Mouse (Mus musculus) heart, embryonic 10.5 days (tissue): ENCODE results near the gene Hipk3. TPM values are rescaled to one million over a fixed set of nuclear protein-coding genes. Genes with fewer than 3 reads are reported as not detected.

Source experiments
- DNase-seq: peaks from one replicate; pipeline ENCODE4 v3.0.0-alpha.2; 2017; ENCODE audit warnings: low spot score
- H3K27ac ChIP-seq: fragments of 300-500 bp; sonication (generic); 2 replicates; pipeline ENCODE4 v1.5.1; 2016; ENCODE audit warnings: mild to moderate bottlenecking
- H3K27me3 ChIP-seq: fragments of 300-500 bp; sonication (generic); 2 replicates; pipeline ENCODE4 v1.6.1; 2016; ENCODE audit warnings: mild to moderate bottlenecking; ENCODE audit not compliant: poor library complexity, insufficient read depth, severe bottlenecking
- H3K36me3 ChIP-seq: fragments of 300-500 bp; sonication (generic); 2 replicates; pipeline ENCODE4 v1.6.1; 2016; ENCODE audit warnings: mild to moderate bottlenecking, moderate library complexity
- H3K4me1 ChIP-seq: fragments of 300-500 bp; sonication (generic); 2 replicates; pipeline ENCODE4 v1.6.1; 2016; ENCODE audit warnings: mild to moderate bottlenecking
- H3K4me3 ChIP-seq: fragments of 300-500 bp; sonication (generic); 2 replicates; pipeline ENCODE4 v1.5.1; 2016; ENCODE audit warnings: mild to moderate bottlenecking, moderate library complexity
- H3K9me3 ChIP-seq: fragments of 300-500 bp; sonication (generic); 2 replicates; pipeline ENCODE4 v1.6.1; 2016; ENCODE audit warnings: mild to moderate bottlenecking, moderate library complexity
- WGBS: fragments of 180-500 bp; shearing (Covaris S2); methylation state at CpG from one replicate; pipeline ENCODE4 v1.1.7; 2016; 5-methylcytosine and 5-hydroxymethylcytosine counted together
- polyA plus RNA-seq: library from polyadenylated mRNA; unstranded; fragments of >200 nt; fragmentation: Nextera tagmentation; extraction: Ambion mirVana; gene quantifications from 2 replicates; pipeline ENCODE4 v1.2.1, GENCODE M21; 2016

Hipk3 gene
- polyA plus RNA-seq, 1 experiment from 2014 or later = 34.2 TPM

DNA sequence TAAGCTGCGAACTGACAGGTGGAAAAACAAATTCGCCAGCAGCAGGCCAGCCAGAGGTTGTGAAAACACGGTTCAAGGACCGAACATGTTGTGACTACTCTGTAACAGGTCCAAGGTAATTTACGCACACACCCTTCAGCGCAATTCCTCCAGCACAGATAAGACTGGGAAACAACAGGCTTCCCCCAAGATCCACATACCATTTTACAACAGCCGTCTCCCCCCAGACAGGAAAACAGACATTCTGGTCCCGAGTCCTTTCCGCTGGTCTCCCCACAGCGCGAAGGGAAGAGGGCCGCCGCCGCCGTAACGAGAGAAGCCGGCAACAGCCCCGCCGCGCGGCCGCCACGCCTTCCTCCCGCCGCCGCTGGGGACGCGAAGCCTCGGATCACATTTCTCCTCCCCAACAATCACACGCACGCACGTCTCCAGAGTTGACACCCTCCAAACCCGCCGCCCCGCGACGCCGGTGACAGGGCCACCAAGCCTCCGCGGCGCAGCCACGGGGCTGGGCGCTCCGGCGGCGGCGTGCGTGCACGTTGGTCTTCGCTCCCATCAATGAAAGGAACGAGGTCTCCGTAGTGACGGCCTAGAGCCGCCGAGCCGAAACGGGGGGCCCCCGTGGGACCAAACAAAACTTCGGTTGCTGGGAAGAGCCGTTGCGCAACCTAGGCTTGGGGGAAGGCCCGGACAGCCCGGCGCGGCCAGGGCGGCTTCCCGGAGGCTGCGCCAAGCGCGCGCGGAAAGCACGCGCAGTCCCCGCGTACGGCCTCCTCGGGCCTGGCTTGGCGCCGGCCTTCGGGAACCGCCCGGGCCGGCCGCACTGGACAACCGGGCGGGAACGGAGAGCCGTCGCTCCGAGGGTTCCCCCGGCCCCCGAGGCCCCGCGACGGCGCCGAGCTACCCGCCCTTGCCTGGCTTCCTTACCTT is 960 bp downstream of the Hipk3 start:
- Histone ChIP-seq H3K27me3 (no peaks in the 10 kb centered on the region), H3K27ac (peak overlapping the region; percentile 100), H3K4me1 (peaks cover 47% of the 10 kb centered on the region), H3K4me3 (peak overlapping the region; percentile 97), H3K36me3 (no peaks in the 10 kb centered on the region), H3K9me3 (no peaks in the 10 kb centered on the region)
- DNase-seq = peak; percentile 93
- WGBS = under 1% methylated on average over 99 of the region's 99 CpGs

DNA sequence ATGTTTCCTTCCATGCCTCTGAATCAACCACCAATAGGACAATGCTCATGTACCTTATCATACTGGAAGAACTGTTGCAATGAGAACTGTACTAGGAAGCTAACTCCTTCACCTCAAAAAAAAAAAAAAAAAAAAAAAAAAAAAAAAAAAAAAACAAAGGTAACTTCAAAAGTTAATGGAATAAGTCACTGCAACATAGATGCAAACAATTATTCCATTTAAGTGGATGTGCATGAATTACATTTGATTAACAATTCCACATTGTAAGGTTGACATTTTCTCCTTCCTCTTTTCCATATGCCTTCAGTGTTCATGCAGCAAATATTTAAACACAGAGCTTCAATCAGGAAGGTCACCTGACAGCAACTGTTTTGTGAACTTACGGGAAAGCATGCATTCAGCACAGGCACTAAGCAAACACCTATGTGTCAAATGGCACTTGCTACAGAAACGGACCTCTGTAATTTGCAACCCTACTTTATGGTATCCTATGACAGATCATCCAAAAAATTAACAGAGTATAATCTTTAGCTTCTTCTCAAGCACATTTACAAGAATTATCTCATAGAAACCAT is 2.9 kb downstream of the Hipk3 start:
- H3K27me3 ChIP-seq = no peaks in the 10 kb centered on the region
- peak overlapping the region; percentile 97 for H3K4me3 ChIP-seq
- DNase-seq = no peak
- H3K27ac ChIP-seq = peak overlapping the region; percentile 100; the same call in 1 of the 2 replicates
- H3K4me1 ChIP-seq = peaks cover 33% of the 10 kb centered on the region
- 39% methylated on average over 2 of the region's 2 CpGs for WGBS
- no peaks in the 10 kb centered on the region for H3K9me3 ChIP-seq
- H3K36me3 ChIP-seq = no peaks in the 10 kb centered on the region

DNA sequence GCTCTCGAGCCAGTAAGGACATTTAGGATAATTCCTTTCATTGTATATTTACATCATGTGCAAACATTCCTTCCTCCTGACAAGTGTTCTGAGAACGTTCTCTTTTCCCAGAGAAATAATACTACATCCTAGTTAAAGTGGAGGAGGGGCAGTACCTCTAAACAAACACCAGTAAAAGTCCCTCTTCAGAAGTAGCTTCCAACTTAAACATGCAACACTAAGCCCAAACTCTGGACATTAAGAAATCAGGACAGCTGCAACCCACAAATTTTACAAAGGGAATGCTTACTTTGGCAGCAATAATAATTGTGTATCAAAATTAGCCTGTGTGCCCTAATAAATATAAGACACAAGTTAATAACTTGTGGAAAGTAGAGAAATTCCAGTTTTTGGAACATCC is 3.5 kb downstream of the Hipk3 start:
- WGBS = 65% methylated on average over 2 of the region's 2 CpGs
- Histone ChIP-seq H3K27ac (no peak overlapping the region), H3K4me3 (peak overlapping the region; percentile 24; the same call in 1 of the 2 replicates), H3K9me3 (no peaks in the 10 kb centered on the region), H3K36me3 (no peaks in the 10 kb centered on the region), H3K4me1 (peaks cover 28% of the 10 kb centered on the region), H3K27me3 (no peaks in the 10 kb centered on the region)
- no peak for DNase-seq

DNA sequence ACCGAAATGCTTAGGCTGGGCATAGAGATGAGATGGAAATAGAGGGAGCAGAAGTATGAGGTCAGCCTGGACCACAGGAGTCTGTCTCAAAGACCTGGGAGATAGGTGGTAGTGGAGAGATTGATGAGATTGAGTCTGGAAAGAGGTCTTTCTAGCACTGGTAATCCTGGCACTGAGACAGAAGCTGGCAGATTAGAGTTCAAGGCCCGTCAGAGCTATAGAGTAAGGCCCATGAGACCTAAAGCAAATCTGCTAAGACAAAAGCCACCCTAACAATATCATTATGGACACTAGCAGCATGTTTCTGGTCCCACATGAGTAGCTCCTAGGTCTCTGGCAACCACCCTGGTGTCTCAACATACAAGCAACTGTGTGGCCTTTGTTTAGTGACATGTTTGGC is 4.4 kb downstream of the Hipk3 start:
- DNase-seq = no peak
- Histone ChIP-seq H3K27me3 (no peaks in the 10 kb centered on the region), H3K4me1 (peaks cover 22% of the 10 kb centered on the region), H3K27ac (0 out of 2 replicates have a peak overlapping the region, but pooled peaks have one; percentile 13), H3K9me3 (no peaks in the 10 kb centered on the region), H3K36me3 (no peaks in the 10 kb centered on the region), H3K4me3 (no peak overlapping the region)
- 94% methylated on average over 2 of the region's 2 CpGs for WGBS

DNA sequence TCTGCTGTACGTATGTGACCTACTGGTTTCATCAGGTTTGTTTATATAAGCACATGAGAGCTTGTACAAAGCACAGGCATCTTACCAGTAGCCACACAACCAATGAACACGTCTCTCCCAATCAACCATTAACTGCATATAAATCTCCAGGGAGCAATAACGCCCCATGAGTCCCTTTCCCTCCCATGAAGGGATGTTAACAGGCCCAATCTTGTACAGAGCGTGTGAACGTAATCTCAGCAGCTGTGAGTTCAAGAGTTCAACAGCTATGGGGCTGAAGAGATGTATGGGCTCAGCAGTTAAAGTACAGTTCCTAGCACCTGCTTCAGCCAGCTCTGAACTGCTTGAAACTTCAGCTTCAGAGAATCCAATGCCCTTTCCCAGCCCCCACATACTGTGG is 9.8 kb downstream of the Hipk3 start:
- peaks cover 15% of the 10 kb centered on the region; the same call in 1 of the 2 replicates for H3K4me1 ChIP-seq
- no peaks in the 10 kb centered on the region for H3K27me3 ChIP-seq
- 55% methylated on average over 5 of the region's 5 CpGs for WGBS
- no peaks in the 10 kb centered on the region for H3K36me3 ChIP-seq
- no peak overlapping the region for H3K27ac ChIP-seq
- H3K9me3 ChIP-seq = no peaks in the 10 kb centered on the region
- no peak for DNase-seq
- no peak overlapping the region for H3K4me3 ChIP-seq

DNA sequence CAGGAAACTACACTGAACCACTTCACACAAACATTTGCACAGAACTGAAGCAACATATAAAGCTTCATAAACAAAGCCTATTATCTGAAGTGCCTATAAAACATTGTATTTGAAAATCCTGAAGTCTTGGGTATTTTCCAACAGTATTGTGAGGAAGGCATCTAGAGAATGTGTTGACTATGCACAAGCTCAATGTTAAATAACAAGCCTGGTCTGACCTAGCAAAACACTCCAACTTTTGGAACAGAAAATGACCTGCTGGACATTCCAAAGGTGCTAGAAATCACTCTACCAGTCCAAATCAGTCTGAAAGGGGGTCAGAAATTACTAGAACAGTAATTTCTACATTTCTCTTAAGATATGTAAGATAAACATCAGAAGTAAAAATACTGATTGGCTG is 12.1 kb downstream of the Hipk3 start:
- DNase-seq = no peak
- no peaks in the 10 kb centered on the region for H3K9me3 ChIP-seq
- H3K4me1 ChIP-seq = peaks cover 22% of the 10 kb centered on the region
- H3K27me3 ChIP-seq = no peaks in the 10 kb centered on the region
- no peak overlapping the region for H3K4me3 ChIP-seq
- no peak overlapping the region for H3K27ac ChIP-seq
- H3K36me3 ChIP-seq = no peaks in the 10 kb centered on the region

DNA sequence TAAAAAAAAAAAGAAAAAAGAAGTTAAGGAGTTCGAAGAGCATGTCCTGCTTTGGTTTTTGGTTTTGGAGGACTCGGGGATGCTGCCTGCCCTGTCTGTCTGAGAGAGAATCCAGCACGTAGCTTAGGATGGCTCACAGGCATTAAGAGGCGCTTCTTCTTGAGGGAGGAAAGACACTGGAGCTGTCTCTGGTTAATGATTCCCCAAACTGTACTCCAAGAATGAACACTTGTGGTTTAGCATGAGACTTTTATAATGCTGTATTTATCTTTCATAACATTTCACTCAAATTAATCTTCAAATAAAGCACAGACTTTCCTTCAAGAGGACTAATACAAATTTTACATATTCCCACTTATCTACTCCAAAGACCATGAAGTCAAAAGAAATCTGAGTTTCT is 15.2 kb downstream of the Hipk3 start:
- no peaks in the 10 kb centered on the region for H3K36me3 ChIP-seq
- H3K9me3 ChIP-seq = no peaks in the 10 kb centered on the region
- H3K27ac ChIP-seq = no peak overlapping the region
- no peak overlapping the region for H3K4me3 ChIP-seq
- no peaks in the 10 kb centered on the region for H3K27me3 ChIP-seq
- peaks cover 19% of the 10 kb centered on the region for H3K4me1 ChIP-seq
- no peak for DNase-seq
- WGBS = 87% methylated on average over 4 of the region's 4 CpGs

DNA sequence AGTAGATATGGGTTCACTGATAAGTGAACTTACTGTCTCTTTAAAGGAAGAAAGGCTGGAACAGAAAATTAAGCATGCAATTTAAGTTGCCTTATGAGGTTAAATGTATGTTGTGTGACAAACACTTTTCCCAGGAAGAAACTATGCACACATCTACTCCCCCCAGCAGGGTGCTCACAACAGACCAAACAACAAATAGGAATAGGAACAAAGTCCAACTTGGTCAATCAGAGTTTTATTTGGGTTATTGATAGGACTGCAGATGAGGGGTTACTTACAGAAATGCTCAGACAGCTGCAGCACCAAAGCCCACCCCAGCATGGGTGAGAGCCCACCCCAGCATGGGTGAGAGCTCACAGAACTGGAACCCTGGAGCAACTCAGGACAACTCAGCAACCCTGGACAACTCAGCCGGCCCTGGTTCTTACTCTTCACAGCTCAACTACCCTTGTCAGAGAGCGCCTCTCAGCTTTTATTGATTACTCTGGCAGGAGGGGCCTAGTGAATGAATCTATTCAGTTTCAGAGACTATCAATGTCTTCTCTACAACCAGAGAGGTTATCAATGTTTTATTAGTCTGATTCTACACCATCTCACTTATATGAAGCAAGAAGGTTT is 16.7 kb downstream of the Hipk3 start:
- Histone ChIP-seq H3K4me1 (peaks cover 14% of the 10 kb centered on the region), H3K36me3 (no peaks in the 10 kb centered on the region), H3K9me3 (no peaks in the 10 kb centered on the region), H3K27ac (peak overlapping the region; percentile 10; the same call in 1 of the 2 replicates), H3K27me3 (no peaks in the 10 kb centered on the region), H3K4me3 (no peak overlapping the region)
- 57% methylated on average over 2 of the region's 2 CpGs for WGBS
- no peak for DNase-seq

DNA sequence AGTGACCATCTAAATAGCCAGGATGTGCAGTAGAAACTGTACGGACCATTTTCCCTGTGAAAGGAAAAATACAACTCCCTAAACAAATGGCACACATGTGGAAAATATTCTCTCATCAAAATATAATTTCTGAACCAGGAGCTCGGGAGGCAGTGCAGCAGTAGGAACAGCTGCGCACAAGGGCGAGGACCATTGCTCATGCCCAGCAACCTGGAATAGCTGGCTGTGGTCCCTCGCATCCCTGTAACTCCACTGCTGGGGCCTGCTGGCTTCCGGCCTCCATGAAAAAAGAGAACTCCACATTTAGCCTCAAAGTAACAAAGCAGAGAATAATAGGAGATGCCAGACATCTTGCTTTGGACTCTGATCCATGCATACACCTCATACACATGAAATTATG is 22.2 kb downstream of the Hipk3 start:
- Histone ChIP-seq H3K27ac (0 out of 2 replicates have a peak overlapping the region, but pooled peaks have one; percentile 11), H3K4me1 (peaks cover 28% of the 10 kb centered on the region), H3K9me3 (no peaks in the 10 kb centered on the region), H3K4me3 (no peak overlapping the region), H3K27me3 (no peaks in the 10 kb centered on the region), H3K36me3 (peaks cover 13% of the 10 kb centered on the region)
- WGBS = 88% methylated on average over 6 of the region's 6 CpGs
- no peak for DNase-seq

DNA sequence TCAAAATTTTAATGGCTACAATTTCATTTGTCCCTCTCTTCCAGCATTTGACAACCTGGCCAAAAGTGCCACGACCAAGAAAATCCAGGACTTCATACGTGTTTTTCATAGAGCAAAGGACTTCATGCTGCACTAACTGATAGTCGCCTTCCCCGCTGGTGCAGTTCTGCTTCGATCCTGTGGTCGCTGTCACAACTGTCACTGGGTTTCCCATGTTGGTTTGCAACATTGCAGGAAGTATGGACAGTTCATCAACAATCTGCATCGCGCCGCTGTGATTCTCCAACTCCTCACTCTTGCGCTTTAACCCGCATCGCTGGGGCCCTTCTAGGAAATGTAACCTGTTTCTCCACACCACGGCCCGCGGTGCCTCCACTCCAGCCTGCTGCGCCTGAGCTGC is 23.1 kb downstream of the Hipk3 start:
- no peak for DNase-seq
- WGBS = 90% methylated on average over 16 of the region's 16 CpGs
- Histone ChIP-seq H3K4me3 (no peak overlapping the region), H3K27me3 (no peaks in the 10 kb centered on the region), H3K27ac (peak overlapping the region; percentile 52; the same call in 1 of the 2 replicates), H3K4me1 (peaks cover 37% of the 10 kb centered on the region), H3K9me3 (no peaks in the 10 kb centered on the region), H3K36me3 (peaks cover 13% of the 10 kb centered on the region)

DNA sequence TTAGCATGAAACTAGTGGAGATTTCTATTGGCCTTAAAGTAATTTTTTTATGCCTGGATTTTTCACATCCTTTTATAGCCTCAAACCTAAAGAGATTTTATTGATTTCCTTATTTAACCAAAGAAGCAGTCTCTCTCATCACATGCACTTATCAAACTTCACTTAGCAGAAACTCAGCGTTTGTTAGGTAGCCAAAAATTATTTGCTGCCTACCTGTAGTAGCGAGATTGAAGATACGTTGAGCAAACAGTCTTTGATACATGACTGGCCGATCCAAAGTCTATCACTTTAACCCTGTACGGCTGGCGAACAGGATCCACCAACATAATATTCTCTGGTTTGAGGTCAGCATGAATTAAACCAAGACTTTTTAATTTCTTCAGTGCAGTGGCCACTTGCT is 23.7 kb downstream of the Hipk3 start:
- no peaks in the 10 kb centered on the region for H3K9me3 ChIP-seq
- H3K27me3 ChIP-seq = no peaks in the 10 kb centered on the region
- no peak for DNase-seq
- 93% methylated on average over 6 of the region's 6 CpGs for WGBS
- peaks cover 13% of the 10 kb centered on the region for H3K36me3 ChIP-seq
- H3K27ac ChIP-seq = peak overlapping the region; percentile 59; the same call in 1 of the 2 replicates
- H3K4me1 ChIP-seq = peaks cover 37% of the 10 kb centered on the region
- H3K4me3 ChIP-seq = no peak overlapping the region

DNA sequence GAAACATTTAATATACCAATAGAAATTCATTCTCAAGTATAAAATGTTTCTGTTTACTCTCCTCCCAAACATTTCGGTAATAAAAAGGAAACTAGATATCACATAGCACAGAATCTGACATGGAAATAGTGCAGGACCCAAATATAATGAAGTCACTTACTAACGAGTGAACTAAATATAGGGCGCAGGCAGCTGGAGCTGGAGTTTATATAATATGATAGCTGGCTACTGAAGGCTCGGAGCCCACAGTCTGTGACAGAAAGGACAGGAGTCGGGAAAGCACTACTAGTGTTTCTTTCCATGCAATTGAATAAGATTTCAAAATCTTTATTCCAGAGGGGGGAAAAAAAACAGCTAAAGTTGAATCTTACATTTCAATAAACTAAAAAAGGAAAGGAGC is 25.8 kb downstream of the Hipk3 start:
- WGBS = 62% methylated on average over 5 of the region's 5 CpGs
- H3K4me3 ChIP-seq = no peak overlapping the region
- no peaks in the 10 kb centered on the region for H3K27me3 ChIP-seq
- peak overlapping the region; percentile 84 for H3K27ac ChIP-seq
- H3K4me1 ChIP-seq = peaks cover 43% of the 10 kb centered on the region
- DNase-seq = no peak
- peaks cover 13% of the 10 kb centered on the region for H3K36me3 ChIP-seq
- H3K9me3 ChIP-seq = no peaks in the 10 kb centered on the region
